Mouse (Mus musculus): Measurements from ENCODE around the gene Snx21. TPM values are rescaled to one million over a fixed set of nuclear protein-coding genes. Genes with fewer than 3 reads are reported as not detected.

Snx21 gene
- total and polyA plus RNA-seq, 3 experiments: 3.8 to 7.7 TPM; not detected in 1

Other genes with a start within 250 kb of the Snx21 start
- gene Wfdc2, start 223.4 kb upstream of the Snx21 start, total RNA-seq (2012; rRNA removed): not detected in 2 replicates
- not detected for gene Wfdc2, start 223.4 kb upstream of the Snx21 start, polyA plus RNA-seq (2012; ENCODE audit: insufficient read depth in 1 of 2, insufficient read length in 2 of 2, low read depth in 1 of 2, low replicate concordance in 2 of 2, missing spikeins in 1 of 2)
- gene Spint3, start 212.4 kb upstream of the Snx21 start, total RNA-seq (2012; rRNA removed): not detected in 2 replicates
- not detected for gene Spint3, start 212.4 kb upstream of the Snx21 start, polyA plus RNA-seq (2012; ENCODE audit: insufficient read depth in 1 of 2, insufficient read length in 2 of 2, low read depth in 1 of 2, low replicate concordance in 2 of 2, missing spikeins in 1 of 2)
- gene Wfdc6a, start 200.4 kb upstream of the Snx21 start, total RNA-seq (2012; rRNA removed): not detected in 2 replicates
- not detected for gene Wfdc6a, start 200.4 kb upstream of the Snx21 start, polyA plus RNA-seq (2012; ENCODE audit: insufficient read depth in 1 of 2, insufficient read length in 2 of 2, low read depth in 1 of 2, low replicate concordance in 2 of 2, missing spikeins in 1 of 2)
- gene Eppin, start 192.2 kb upstream of the Snx21 start, total RNA-seq (2012; rRNA removed): not detected in 2 replicates
- not detected for gene Eppin, start 192.2 kb upstream of the Snx21 start, polyA plus RNA-seq (2012; ENCODE audit: insufficient read depth in 1 of 2, insufficient read length in 2 of 2, low read depth in 1 of 2, low replicate concordance in 2 of 2, missing spikeins in 1 of 2)
- not detected in 2 replicates for gene Wfdc6b, start 172.3 kb upstream of the Snx21 start, total RNA-seq (2012; rRNA removed)
- gene Wfdc6b, start 172.3 kb upstream of the Snx21 start, polyA plus RNA-seq (2012; ENCODE audit: insufficient read depth in 1 of 2, insufficient read length in 2 of 2, low read depth in 1 of 2, low replicate concordance in 2 of 2, missing spikeins in 1 of 2): not detected
- gene Wfdc8, start 172.2 kb upstream of the Snx21 start, total RNA-seq (2012; rRNA removed): not detected in 2 replicates
- not detected for gene Wfdc8, start 172.2 kb upstream of the Snx21 start, polyA plus RNA-seq (2012; ENCODE audit: insufficient read depth in 1 of 2, insufficient read length in 2 of 2, low read depth in 1 of 2, low replicate concordance in 2 of 2, missing spikeins in 1 of 2)
- gene Wfdc16, start 147.0 kb upstream of the Snx21 start, total RNA-seq (2012; rRNA removed): not detected in 2 replicates
- not detected for gene Wfdc16, start 147.0 kb upstream of the Snx21 start, polyA plus RNA-seq (2012; ENCODE audit: insufficient read depth in 1 of 2, insufficient read length in 2 of 2, low read depth in 1 of 2, low replicate concordance in 2 of 2, missing spikeins in 1 of 2)
- gene Wfdc10, start 129.8 kb upstream of the Snx21 start, total RNA-seq (2012; rRNA removed): not detected in 2 replicates
- not detected for gene Wfdc10, start 129.8 kb upstream of the Snx21 start, polyA plus RNA-seq (2012; ENCODE audit: insufficient read depth in 1 of 2, insufficient read length in 2 of 2, low read depth in 1 of 2, low replicate concordance in 2 of 2, missing spikeins in 1 of 2)
- gene Wfdc9, start 129.2 kb upstream of the Snx21 start, total RNA-seq (2012; rRNA removed): not detected in 2 replicates
- gene Wfdc9, start 129.2 kb upstream of the Snx21 start, polyA plus RNA-seq (2012; ENCODE audit: insufficient read depth in 1 of 2, insufficient read length in 2 of 2, low read depth in 1 of 2, low replicate concordance in 2 of 2, missing spikeins in 1 of 2): not detected
- gene Wfdc11, start 111.7 kb upstream of the Snx21 start, total RNA-seq (2012; rRNA removed): not detected in 2 replicates
- gene Wfdc11, start 111.7 kb upstream of the Snx21 start, polyA plus RNA-seq (2012; ENCODE audit: insufficient read depth in 1 of 2, insufficient read length in 2 of 2, low read depth in 1 of 2, low replicate concordance in 2 of 2, missing spikeins in 1 of 2): not detected
- gene Wfdc13, start 100.7 kb upstream of the Snx21 start, total RNA-seq (2012; rRNA removed): 0.12 TPM in 1 of 2 replicates, not detected in the other
- gene Wfdc13, start 100.7 kb upstream of the Snx21 start, polyA plus RNA-seq (2012; ENCODE audit: insufficient read depth in 1 of 2, insufficient read length in 2 of 2, low read depth in 1 of 2, low replicate concordance in 2 of 2, missing spikeins in 1 of 2): not detected
- not detected in 2 replicates for gene Spint4, start 87.3 kb upstream of the Snx21 start, total RNA-seq (2012; rRNA removed)
- gene Spint4, start 87.3 kb upstream of the Snx21 start, polyA plus RNA-seq (2012; ENCODE audit: insufficient read depth in 1 of 2, insufficient read length in 2 of 2, low read depth in 1 of 2, low replicate concordance in 2 of 2, missing spikeins in 1 of 2): not detected
- not detected in 2 replicates for gene Spint5, start 70.5 kb upstream of the Snx21 start, total RNA-seq (2012; rRNA removed)
- gene Spint5, start 70.5 kb upstream of the Snx21 start, polyA plus RNA-seq (2012; ENCODE audit: insufficient read depth in 1 of 2, insufficient read length in 2 of 2, low read depth in 1 of 2, low replicate concordance in 2 of 2, missing spikeins in 1 of 2): not detected
- gene Wfdc3, start 39.9 kb upstream of the Snx21 start, total RNA-seq (2012; rRNA removed): 0.20 and 0.31 TPM in 2 replicates
- under 1 TPM in 1 of 2 experiments, not detected in 1; 0.40 TPM for gene Wfdc3, start 39.9 kb upstream of the Snx21 start, polyA plus RNA-seq (2012; ENCODE audit: insufficient read depth in 1 of 2, insufficient read length in 2 of 2, low read depth in 1 of 2, low replicate concordance in 2 of 2, missing spikeins in 1 of 2)
- 20.6 and 20.9 TPM in 2 replicates for gene Dnttip1, start 39.8 kb upstream of the Snx21 start, total RNA-seq (2012; rRNA removed)
- gene Dnttip1, start 39.8 kb upstream of the Snx21 start, polyA plus RNA-seq (2012; ENCODE audit: insufficient read depth in 1 of 2, insufficient read length in 2 of 2, low read depth in 1 of 2, low replicate concordance in 2 of 2, missing spikeins in 1 of 2): 10 to 100 TPM in 1 of 2 experiments, not detected in 1; 59.9 TPM
- gene Ube2c, start 15.9 kb upstream of the Snx21 start, total RNA-seq (2012; rRNA removed): 170 and 177 TPM in 2 replicates
- 100 to 1,000 TPM; 257 to 365 TPM for gene Ube2c, start 15.9 kb upstream of the Snx21 start, polyA plus RNA-seq (2012; ENCODE audit: insufficient read depth in 1 of 2, insufficient read length in 2 of 2, low read depth in 1 of 2, low replicate concordance in 2 of 2, missing spikeins in 1 of 2)
- gene Tnnc2, start 5.9 kb upstream of the Snx21 start, total RNA-seq (2012; rRNA removed): not detected in 2 replicates
- gene Tnnc2, start 5.9 kb upstream of the Snx21 start, polyA plus RNA-seq (2012; ENCODE audit: insufficient read depth in 1 of 2, insufficient read length in 2 of 2, low read depth in 1 of 2, low replicate concordance in 2 of 2, missing spikeins in 1 of 2): not detected
- gene Acot8, start 19.1 kb downstream of the Snx21 start, total RNA-seq (2012; rRNA removed): 32.2 and 40.3 TPM in 2 replicates
- gene Acot8, start 19.1 kb downstream of the Snx21 start, polyA plus RNA-seq (2012; ENCODE audit: insufficient read depth in 1 of 2, insufficient read length in 2 of 2, low read depth in 1 of 2, low replicate concordance in 2 of 2, missing spikeins in 1 of 2): 10 to 100 TPM in 1 of 2 experiments, not detected in 1; 30.9 TPM
- 4.7 and 4.8 TPM in 2 replicates for gene Zswim3, start 19.3 kb downstream of the Snx21 start, total RNA-seq (2012; rRNA removed)
- 1 to 10 TPM in 1 of 2 experiments, not detected in 1; 5.9 TPM for gene Zswim3, start 19.3 kb downstream of the Snx21 start, polyA plus RNA-seq (2012; ENCODE audit: insufficient read depth in 1 of 2, insufficient read length in 2 of 2, low read depth in 1 of 2, low replicate concordance in 2 of 2, missing spikeins in 1 of 2)
- 7.1 and 8.2 TPM in 2 replicates for gene Zswim1, start 36.9 kb downstream of the Snx21 start, total RNA-seq (2012; rRNA removed)
- 10 to 100 TPM in 1 of 2 experiments, not detected in 1; 17.4 TPM for gene Zswim1, start 36.9 kb downstream of the Snx21 start, polyA plus RNA-seq (2012; ENCODE audit: insufficient read depth in 1 of 2, insufficient read length in 2 of 2, low read depth in 1 of 2, low replicate concordance in 2 of 2, missing spikeins in 1 of 2)
- gene Spata25, start 42.7 kb downstream of the Snx21 start, total RNA-seq (2012; rRNA removed): 0.42 and 0.50 TPM in 2 replicates
- gene Spata25, start 42.7 kb downstream of the Snx21 start, polyA plus RNA-seq (2012; ENCODE audit: insufficient read depth in 1 of 2, insufficient read length in 2 of 2, low read depth in 1 of 2, low replicate concordance in 2 of 2, missing spikeins in 1 of 2): under 1 TPM in 1 of 2 experiments, not detected in 1; 0.13 TPM
- gene Ctsa, start 47.0 kb downstream of the Snx21 start, total RNA-seq (2012; rRNA removed): 46.3 and 50.5 TPM in 2 replicates
- 10 to 100 TPM in 1 of 2 experiments, not detected in 1; 87.7 TPM for gene Ctsa, start 47.0 kb downstream of the Snx21 start, polyA plus RNA-seq (2012; ENCODE audit: insufficient read depth in 1 of 2, insufficient read length in 2 of 2, low read depth in 1 of 2, low replicate concordance in 2 of 2, missing spikeins in 1 of 2)
- gene Neurl2, start 47.6 kb downstream of the Snx21 start, total RNA-seq (2012; rRNA removed): 1.6 and 2.0 TPM in 2 replicates
- 1 to 10 TPM in 1 of 2 experiments, not detected in 1; 2.6 TPM for gene Neurl2, start 47.6 kb downstream of the Snx21 start, polyA plus RNA-seq (2012; ENCODE audit: insufficient read depth in 1 of 2, insufficient read length in 2 of 2, low read depth in 1 of 2, low replicate concordance in 2 of 2, missing spikeins in 1 of 2)
- 5.2 and 6.8 TPM in 2 replicates for gene Pltp, start 71.9 kb downstream of the Snx21 start, total RNA-seq (2012; rRNA removed)
- 10 to 100 TPM in 1 of 2 experiments, not detected in 1; 17.1 TPM for gene Pltp, start 71.9 kb downstream of the Snx21 start, polyA plus RNA-seq (2012; ENCODE audit: insufficient read depth in 1 of 2, insufficient read length in 2 of 2, low read depth in 1 of 2, low replicate concordance in 2 of 2, missing spikeins in 1 of 2)
- gene Pcif1, start 93.5 kb downstream of the Snx21 start, total RNA-seq (2012; rRNA removed): 46.8 and 47.6 TPM in 2 replicates
- 100 to 1,000 TPM in 1 of 2 experiments, not detected in 1; 118 TPM for gene Pcif1, start 93.5 kb downstream of the Snx21 start, polyA plus RNA-seq (2012; ENCODE audit: insufficient read depth in 1 of 2, insufficient read length in 2 of 2, low read depth in 1 of 2, low replicate concordance in 2 of 2, missing spikeins in 1 of 2)
- 12.3 and 12.6 TPM in 2 replicates for gene Zfp335, start 125.9 kb downstream of the Snx21 start, total RNA-seq (2012; rRNA removed)
- 10 to 100 TPM in 1 of 2 experiments, not detected in 1; 24.1 TPM for gene Zfp335, start 125.9 kb downstream of the Snx21 start, polyA plus RNA-seq (2012; ENCODE audit: insufficient read depth in 1 of 2, insufficient read length in 2 of 2, low read depth in 1 of 2, low replicate concordance in 2 of 2, missing spikeins in 1 of 2)
- 0.20 and 0.23 TPM in 2 replicates for gene Mmp9, start 155.0 kb downstream of the Snx21 start, total RNA-seq (2012; rRNA removed)
- gene Mmp9, start 155.0 kb downstream of the Snx21 start, polyA plus RNA-seq (2012; ENCODE audit: insufficient read depth in 1 of 2, insufficient read length in 2 of 2, low read depth in 1 of 2, low replicate concordance in 2 of 2, missing spikeins in 1 of 2): under 1 TPM in 1 of 2 experiments, not detected in 1; 0.19 TPM
- gene Slc12a5, start 175.0 kb downstream of the Snx21 start, total RNA-seq (2012; rRNA removed): 0.36 and 0.50 TPM in 2 replicates
- 1 to 10 TPM in 1 of 2 experiments, not detected in 1; 1.3 TPM for gene Slc12a5, start 175.0 kb downstream of the Snx21 start, polyA plus RNA-seq (2012; ENCODE audit: insufficient read depth in 1 of 2, insufficient read length in 2 of 2, low read depth in 1 of 2, low replicate concordance in 2 of 2, missing spikeins in 1 of 2)
- gene Ncoa5, start 249.0 kb downstream of the Snx21 start, total RNA-seq (2012; rRNA removed): 35.1 and 35.8 TPM in 2 replicates
- 10 to 100 TPM; 61.0 to 76.6 TPM for gene Ncoa5, start 249.0 kb downstream of the Snx21 start, polyA plus RNA-seq (2012; ENCODE audit: insufficient read depth in 1 of 2, insufficient read length in 2 of 2, low read depth in 1 of 2, low replicate concordance in 2 of 2, missing spikeins in 1 of 2)